Mouse (Mus musculus) liver, adult (tissue): Measurements from ENCODE around the gene Faim.

Source experiments
- GATA4 ChIP-seq: IDR thresholded peaks from 2 replicates; pipeline ENCODE4 v1.6.1; 2014; ENCODE audit warnings: mild to moderate bottlenecking, low read length; ENCODE audit not compliant: insufficient replicate concordance

Gene Faim

GRCm38 (mm10) chr9:99016759-99017158 is 30.6 kb downstream of the Faim start:
- TF ChIP-seq GATA4: no peak

- no peak for TF ChIP-seq GATA4
Measured at GRCm38 (mm10) chr9:99017679-99018078, 31.5 kb downstream of the Faim start.

- no peak for TF ChIP-seq GATA4
Measured at GRCm38 (mm10) chr9:99021166-99021565, 35.0 kb downstream of the Faim start.

DNA sequence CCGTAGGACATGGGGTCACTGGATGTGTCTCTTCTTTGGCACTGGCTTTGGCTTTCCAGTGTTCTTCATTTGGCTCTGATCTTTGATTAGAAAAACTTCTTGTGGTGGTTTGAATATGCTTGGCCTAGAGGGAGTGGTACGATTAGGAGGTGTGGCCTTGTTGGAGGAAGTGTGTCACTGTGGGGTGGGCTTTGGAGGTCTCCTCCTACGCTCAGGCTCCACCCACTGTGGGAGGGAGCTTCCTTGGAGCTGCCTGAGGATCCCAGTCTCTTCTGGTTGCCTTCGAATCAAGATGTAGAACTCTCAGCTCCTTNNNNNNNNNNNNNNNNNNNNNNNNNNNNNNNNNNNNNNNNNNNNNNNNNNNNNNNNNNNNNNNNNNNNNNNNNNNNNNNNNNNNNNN is 35.6 kb downstream of the Faim start:
- TF ChIP-seq GATA4: no peak

DNA sequence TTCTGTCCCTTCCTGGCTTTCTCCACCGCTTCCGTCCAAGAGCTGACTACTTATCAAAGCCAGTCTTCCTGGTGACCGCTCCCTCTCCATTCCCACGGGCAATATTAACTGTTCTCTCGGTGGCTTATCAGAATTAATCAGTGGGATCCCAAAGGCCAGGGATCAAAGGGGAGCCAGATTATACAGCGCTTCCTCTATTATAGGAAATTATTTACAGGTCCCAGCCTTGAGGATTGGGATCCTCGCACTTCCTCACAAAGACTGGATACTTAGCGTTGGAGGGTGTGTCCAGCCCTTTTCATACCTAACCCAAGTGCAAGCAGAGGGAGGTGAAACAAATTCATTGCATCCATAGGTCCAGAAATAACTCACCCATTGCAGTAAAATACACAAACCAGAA is 45.9 kb downstream of the Faim start:
- TF ChIP-seq GATA4: no peak

- TF ChIP-seq GATA4: no peak
Measured at GRCm38 (mm10) chr9:99034111-99034510, 47.9 kb downstream of the Faim start.

- TF ChIP-seq GATA4: no peak
Measured at GRCm38 (mm10) chr9:99035575-99035974, 49.4 kb downstream of the Faim start, which contains the start of gene Gm1123. TSS of gene Gm1123 (minus strand) at chr9:99035715.

DNA sequence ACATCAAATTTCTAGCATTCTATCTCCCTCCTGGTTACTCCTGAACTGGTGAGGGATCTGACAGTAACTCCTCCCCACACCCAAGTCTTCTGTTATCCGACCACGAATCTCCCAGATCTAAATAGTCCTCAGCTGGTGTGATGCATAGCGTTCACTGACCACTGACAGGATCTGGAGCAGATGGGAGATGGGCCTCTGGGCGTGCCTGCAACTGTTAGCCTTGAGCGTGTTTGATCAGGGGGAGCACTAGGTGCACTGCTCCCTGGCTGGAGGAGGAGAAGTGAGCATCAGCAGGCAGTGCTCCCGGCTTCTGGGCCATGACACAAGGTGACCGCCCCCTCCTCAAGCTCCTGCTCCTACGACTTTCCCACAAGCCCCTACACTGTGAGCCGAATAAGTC is 55.8 kb downstream of the Faim start:
- TF ChIP-seq GATA4: no peak

- TF ChIP-seq GATA4: no peak
Measured at GRCm38 (mm10) chr9:99042641-99043040, 56.5 kb downstream of the Faim start.

GRCm38 (mm10) chr9:99044761-99045160 is 58.6 kb downstream of the Faim start:
- no peak for TF ChIP-seq GATA4

GRCm38 (mm10) chr9:99048724-99049250 is 62.6 kb downstream of the Faim start:
- no peak for TF ChIP-seq GATA4

DNA sequence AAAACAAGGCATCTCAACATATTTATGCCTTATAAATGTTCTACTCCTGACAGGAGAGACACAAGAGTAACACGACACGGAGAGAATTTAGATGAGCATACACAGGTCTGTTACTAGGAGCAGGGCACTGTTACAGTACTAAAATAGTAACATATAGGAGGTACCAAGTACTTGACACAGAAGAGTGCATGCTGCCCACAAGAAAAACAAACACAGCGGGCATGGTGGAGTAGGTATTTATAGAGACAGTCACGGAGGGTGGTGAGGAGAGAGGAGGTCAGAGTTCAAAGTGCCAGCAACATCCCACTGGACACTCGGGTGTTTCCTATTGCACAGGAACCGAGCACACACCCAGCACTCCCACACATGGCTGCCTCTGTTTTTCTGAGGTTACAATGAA is 63.6 kb downstream of the Faim start:
- no peak for TF ChIP-seq GATA4
